ENCODE assay signal across 8 mouse cellular contexts in genomic region chr10:121886805-121887204, GRCm38 (mm10).
DNase-seq lines count a peak whose midpoint lies in the region; ATAC-seq lines count a peak whose summit lies in the region.

No protein-coding gene starts in this region.

- intact Hi-C loops in gastrocnemius, postnatal 36 days (cut with DNase I) = no loop called here

- no peaks in the 10 kb centered on the region for H3K36me3 ChIP-seq in embryonic facial prominence, embryonic 12.5 days

- H3K4me1 ChIP-seq in embryonic facial prominence, embryonic 12.5 days = peaks cover 26% of the 10 kb centered on the region

- 0 out of 2 replicates have a peak overlapping the region, but pooled peaks have one; percentile 41 for H3K27ac ChIP-seq in embryonic facial prominence, embryonic 12.5 days

- H3K9me3 ChIP-seq in embryonic facial prominence, embryonic 12.5 days = no peaks in the 10 kb centered on the region

- H3K27me3 ChIP-seq in embryonic facial prominence, embryonic 12.5 days = no peaks in the 10 kb centered on the region

- no peak overlapping the region for H3K4me2 ChIP-seq in embryonic facial prominence, embryonic 12.5 days (replicated peaks)

- H3K9ac ChIP-seq in embryonic facial prominence, embryonic 12.5 days = no peak overlapping the region

- ATAC-seq in embryonic facial prominence, embryonic 12.5 days (ENCODE audit: insufficient number of reproducible peaks, insufficient read depth, low FRiP score, low TSS enrichment) = no peak

- no peak overlapping the region for H3K4me3 ChIP-seq in embryonic facial prominence, embryonic 12.5 days

- peak; percentile 11 to 23 for DNase-seq in layer of hippocampus, postnatal 36 days
- no peak for DNase-seq in layer of hippocampus, adult 9-11 months
- DNase-seq in kidney, adult 11 months = peak; percentile 12
- DNase-seq in lung, postnatal 36 days = peak; percentile 45
- DNase-seq in thymus, postnatal 36 days = peak; percentile 38 to 52
- DNase-seq in gastrocnemius, postnatal 36 days = no peak
- no peak for DNase-seq in testis, postnatal 14 days (ENCODE audit: low spot score)

- WGBS in embryonic facial prominence, embryonic 12.5 days = 23% methylated on average over 6 of the region's 6 CpGs

Comparison
In these comparisons a context has a peak if more than half of its experiments do, and no peak if none do; other contexts are left out.
1. DNase-seq: peak in layer of hippocampus, postnatal 36 days (2 of 2), kidney, adult 11 months (single experiment), lung, postnatal 36 days (single experiment) and thymus, postnatal 36 days (2 of 2); none in layer of hippocampus, adult 9-11 months (single experiment), gastrocnemius, postnatal 36 days (0 of 2) and testis, postnatal 14 days (single experiment).